Mouse (Mus musculus) thymus, postnatal 14 days (tissue): ENCODE results near the gene Lypla2.

Source experiments
- DNase-seq: peaks from one replicate; pipeline ENCODE4 v3.0.0; 2021

Gene Lypla2

DNA sequence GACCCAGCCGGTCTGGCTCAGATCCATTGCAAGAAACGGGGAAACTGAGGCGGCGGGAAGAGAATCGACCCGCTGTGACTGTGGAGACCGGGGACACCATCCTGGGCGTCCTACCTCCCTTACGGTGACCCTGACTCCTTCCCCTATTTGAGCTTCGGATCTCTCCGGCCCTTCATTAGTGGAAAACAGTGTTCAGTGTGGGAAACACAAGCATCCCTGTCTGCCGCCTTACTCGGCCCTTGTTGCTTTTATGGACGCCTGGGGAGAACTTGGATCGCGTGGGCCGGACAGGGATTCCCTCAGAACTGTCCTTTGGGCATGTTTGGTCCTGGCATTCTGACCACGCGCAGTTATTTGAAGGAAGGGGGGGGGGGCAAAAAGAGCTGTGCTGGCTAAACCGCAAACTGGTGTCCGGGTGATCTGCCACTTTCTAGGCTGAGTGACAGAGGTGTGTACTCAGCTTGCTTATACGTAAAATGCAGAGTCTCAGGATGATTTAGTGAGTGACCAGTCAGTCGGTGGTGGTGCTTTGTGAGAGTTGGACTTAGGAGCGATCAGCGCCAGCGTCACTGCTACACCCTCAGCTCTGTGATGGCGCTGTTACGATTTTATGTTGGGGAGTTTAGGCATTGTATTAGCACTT is 25.6 kb downstream of the Lypla2 start:
- DNase-seq = no peak

DNA sequence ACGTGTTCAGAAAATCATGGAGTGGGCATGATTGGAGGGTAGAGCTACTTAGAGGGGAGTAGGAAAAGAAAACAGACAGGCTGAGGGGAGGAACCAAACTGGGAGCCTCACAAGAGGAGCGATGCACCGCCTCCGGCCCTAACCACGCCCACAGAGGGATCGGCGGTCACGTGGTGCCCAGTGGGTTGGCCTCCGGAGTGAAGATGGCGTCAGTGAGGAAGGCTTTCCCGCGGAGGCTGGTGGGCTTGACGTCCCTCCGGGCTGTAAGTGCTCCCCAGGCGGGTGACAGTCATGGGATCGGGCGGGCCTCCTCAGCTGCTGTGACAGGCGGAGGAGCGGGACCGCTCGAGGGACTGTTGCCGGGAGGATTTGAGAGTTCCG is 26.2 kb downstream of the Lypla2 start, which contains the start of gene Hmgcl:
Gene Hmgcl, plus strand, starts transcription at position 171 of the 381 bp plus-strand sequence.
- DNase-seq = peak; percentile 96

DNA sequence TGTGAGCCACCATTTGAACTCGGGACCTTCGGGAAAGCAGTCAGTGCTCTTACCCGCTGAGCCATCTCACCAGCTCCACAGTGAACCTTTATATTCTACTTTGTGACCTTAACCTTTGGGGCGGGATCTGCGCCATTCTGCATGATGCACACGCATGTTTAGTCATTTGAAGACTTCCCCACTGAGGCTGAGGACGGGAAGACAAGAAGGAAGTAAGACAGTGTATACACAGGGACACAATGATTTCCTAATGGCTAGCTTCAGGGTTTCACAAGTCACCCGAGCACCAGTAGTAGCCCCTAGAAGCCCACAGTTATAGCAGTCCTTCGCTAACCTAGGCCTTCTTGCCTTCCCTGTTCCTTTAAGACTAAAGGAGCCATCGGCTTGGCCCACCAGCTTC is 26.7 kb downstream of the Lypla2 start:
- DNase-seq = no peak

DNA sequence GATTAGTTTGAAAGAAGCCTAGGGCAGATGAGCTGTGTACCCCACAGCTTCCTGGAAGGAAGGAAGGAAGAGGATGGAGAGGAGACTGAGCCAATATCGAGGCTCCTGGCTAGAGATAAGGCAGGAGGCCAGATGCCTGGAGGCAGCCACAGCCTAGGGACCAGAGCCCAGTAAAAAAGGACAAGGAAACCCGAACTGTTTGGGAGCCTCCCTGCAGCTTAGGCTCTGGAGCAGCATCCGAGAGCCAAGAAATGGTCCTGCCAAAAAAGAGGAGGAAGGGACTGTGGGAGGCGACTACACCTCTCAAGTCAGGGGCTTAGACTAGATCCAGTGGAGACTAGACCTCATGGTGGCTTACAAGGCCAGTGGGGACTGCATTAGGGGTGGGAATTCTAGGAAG is 29.0 kb downstream of the Lypla2 start:
- DNase-seq = no peak

DNA sequence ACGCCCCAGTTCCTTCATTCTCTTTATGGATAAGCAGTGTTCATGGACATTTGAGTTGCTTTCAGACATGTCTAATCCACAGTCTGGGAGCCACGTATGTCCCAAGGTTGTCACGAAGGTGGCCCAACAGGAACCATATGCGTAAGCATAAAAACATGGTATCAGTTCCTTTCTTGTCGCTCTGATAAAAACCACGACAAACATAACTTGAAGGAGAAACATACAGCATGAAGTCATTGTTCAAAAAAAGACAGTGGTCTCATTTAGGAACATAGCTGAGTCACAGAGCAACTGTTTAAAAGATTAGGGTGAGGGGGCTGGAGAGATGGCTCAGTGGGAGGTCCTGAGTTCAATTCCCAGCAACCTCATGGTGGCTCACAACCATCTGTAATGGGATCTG is 30.2 kb downstream of the Lypla2 start:
- no peak for DNase-seq

DNA sequence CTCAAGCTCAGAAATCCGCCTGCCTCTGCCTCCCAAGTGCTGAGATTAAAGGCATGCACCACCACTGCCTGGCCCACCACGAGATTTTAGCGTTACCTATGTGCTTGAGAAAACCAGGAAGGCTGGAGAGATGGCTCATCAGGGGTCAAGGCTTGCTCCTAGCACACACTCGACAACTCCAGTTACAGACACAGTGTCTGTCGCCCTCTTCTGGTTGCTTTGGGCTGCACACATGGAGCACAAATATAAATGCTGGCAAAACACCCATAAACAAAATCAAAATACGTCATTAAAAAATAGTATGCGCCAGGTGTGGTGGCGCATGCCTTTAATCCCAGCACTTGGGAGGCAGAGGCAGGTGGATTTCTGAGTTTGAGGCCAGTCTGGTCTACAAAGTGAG is 31.4 kb downstream of the Lypla2 start:
- DNase-seq = peak; percentile 26

DNA sequence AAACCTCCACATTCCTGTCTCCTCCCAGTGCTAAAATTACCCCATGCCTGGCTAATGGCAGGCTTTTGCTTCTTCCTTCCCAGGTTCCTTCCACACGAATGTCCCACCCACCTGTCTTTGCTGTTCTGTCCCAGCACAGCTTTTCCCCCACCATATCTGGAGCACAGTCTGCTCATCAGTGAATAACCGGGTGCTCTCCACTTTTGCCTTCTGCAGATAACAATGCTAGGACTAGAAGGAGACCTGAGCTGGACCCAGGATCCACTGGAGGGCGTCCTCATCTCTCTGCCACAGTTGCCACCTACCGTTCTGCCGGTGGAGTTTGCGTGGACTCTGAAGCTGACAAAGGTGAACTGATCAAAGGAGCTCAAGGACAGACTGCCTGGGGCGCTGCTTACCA is 33.6 kb downstream of the Lypla2 start:
- no peak for DNase-seq

DNA sequence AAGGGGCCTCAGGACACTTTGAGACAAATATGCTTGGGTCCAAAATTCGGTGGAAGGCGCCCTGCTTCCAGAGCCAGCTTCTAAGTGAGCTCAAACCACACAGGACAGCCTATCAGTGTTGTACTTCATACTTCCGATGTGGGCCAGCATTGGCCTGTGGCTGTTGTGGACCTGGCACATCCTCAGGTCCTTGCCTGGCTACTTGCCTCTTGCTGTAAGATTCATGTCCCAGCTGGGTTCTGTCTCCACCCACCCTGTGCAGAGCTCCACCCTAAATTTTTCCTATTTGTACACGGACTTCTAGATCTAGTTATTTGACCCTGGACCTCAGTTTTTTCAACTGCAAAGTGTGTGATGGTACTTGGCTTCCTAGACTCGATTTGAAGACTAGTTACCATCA is 36.9 kb downstream of the Lypla2 start:
- DNase-seq = no peak

DNA sequence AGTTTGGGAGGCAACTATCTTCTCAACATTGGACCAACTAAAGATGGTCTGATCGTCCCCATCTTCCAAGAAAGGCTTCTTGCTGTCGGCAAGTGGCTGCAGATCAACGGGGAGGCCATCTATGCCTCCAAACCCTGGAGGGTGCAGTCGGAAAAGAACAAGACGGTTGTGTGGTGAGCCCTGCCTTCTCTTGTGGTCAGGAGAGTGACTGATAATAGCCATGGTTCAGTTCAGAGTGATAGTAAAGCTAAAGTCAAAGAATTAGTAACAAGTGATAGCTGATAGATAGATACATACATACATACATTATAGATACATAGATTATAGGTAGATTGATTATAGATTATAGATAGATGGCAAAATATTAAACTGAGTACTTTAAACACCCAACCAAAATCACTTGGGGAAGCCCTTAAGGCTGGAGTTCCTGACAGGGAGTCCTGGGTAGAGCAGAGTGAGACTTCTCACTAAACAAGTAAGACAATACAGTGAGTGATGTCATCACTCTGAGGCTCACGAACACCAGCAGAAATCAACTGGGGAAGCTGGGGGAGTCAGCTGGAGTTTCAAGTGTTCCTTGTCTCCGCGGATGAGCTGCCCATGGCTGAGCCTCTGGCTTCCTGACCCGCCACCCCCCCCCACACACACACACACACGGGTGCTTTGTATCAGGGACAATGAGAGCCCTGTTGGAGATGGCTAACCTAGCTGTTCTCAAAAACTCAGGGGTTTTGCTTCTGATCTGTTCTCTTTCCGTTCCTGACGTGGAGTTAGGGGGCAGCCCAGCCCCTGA is 37.5 kb downstream of the Lypla2 start:
- DNase-seq = no peak

DNA sequence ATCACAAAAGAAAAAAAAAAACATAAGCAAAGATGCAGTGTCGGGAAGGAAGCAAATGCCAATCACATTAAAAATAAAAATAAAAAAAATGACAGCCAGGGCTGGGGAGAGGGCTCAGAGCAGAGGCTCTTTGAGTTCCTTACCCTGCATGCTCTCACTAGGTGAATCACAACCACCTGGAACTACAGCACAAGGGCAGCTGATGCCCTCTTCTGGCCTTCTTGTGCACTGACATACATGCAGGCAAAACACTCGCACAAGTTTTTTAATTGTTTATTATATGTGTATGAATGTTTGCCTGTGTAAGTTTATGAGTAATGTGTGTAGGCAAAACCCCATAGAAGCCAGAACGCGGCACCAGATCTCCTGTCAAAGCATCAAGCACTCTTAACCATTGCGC is 40.6 kb downstream of the Lypla2 start:
- peak; percentile 56 for DNase-seq

DNA sequence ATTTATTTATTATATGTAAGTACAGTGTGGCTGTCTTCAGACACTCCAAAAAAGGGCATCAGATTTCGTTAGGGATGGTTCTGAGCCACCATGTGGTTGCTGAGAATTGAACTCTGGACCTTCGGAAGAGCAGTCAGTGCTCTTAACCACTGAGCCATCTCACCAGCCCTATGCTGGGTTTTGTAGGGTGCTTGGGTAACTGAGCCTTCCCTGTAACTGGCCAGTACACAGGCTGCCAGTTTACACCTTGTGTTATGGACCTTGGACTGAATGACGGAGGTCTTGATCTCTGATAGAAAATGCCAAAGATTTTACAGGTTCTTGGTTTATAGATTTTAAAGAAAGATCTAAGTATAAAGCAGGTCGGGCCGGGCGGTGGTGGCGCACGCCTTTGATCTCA is 42.2 kb downstream of the Lypla2 start:
- DNase-seq = no peak

DNA sequence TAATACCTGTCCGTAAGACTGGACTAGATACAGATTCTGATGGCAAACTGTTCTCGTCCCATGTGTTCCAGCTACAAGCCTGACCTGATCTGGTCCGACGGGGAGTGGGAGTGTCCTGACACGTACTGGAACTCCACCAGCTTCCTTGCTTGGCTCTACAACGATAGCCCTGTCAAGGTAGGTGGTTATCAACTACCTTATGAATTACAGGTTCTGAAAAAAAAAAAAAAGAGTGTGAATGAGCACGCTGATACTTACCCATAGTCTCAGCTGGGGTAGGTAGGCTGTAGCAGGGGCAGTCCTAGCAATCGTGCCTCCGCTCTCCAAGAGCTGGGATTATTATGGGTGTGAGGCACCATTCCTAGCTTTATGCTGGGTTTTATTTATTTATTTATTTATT is 42.6 kb downstream of the Lypla2 start:
- no peak for DNase-seq

DNA sequence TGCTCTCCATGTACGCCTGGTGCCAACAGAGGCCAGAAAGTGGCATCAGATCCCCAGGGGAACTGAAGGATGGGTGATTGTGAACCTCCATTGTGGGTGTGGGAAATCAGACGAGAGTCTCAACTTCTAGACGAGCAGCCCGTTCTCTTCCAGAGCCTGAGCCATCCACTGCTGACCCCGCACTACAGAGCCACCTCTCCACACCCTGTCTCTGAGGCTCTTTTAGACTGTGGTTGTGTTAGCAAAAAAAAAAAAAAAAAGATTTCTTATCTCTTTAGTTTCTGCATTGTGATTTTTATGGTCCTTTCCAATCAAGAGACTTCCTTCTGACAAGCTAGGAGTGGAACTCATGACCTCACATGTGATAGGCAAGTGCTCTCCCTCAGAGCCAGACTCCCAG is 43.0 kb downstream of the Lypla2 start:
- no peak for DNase-seq

DNA sequence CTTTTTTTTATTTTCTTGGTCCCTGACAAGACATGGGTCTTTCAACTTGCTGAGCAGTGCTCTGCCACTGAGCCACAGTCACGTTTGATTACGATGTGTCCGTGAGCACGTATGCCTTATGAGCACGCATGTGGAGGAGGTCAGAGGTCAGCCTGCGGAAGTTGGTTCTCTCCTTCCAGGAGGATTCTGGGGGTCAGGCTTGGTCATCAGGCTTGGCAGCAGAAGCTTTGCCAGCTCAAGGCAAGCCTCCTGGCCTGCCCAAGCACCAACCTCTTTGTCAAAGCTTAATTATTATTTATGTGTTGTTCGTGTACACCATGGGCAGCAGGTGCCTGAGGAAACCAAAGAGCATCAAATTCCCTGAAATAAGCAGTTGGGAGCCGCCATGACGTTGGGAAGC is 44.0 kb downstream of the Lypla2 start:
- DNase-seq = no peak

DNA sequence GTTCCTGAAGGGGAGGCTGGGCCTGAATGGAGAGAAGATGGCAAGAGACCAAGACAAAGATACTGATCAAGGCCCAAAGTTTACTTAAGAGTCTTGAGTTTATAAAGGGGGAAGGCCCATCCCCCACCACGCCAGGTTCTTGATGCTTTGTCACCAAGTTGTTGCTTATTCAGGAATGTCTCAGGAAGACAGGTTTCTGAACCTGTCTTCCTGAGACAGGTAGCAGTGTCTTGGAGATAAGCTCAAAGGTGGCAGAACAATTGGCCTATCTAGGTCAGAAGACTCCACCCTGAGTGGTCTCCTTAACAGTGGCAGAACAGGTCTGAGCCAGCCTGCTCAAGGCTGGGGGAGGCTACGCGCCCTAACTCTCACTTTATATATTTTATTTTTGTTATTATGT is 45.6 kb downstream of the Lypla2 start:
- DNase-seq = no peak

DNA sequence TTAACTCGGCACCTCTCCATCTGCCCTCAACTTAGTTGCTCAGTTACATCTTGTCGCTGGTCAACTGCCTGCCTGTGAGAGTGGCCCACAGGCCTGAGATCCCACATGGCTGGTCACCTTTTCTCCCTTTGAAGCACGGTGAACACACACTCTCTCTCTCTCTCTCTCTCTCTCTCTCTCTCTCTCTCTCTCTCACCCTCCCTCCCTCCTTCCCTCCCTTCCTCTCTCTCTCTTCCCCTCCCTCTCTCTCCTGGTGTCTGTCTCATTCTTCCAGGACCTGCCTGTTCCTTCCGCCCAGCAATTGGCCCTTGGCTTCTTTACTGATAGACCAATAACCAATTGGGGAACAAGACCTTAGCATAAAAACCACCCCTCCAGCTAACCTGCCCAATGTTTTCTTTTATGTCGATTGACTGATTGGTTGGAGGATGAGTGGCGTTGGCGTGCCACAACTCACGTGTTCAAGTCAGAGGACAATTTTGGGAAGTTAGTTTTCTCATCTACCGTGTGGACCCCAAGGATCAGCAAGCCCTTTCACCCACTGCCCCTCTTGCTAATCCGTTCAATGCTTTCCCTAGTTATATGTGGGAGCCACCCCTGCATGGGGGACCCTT is 46.1 kb downstream of the Lypla2 start:
- no peak for DNase-seq

DNA sequence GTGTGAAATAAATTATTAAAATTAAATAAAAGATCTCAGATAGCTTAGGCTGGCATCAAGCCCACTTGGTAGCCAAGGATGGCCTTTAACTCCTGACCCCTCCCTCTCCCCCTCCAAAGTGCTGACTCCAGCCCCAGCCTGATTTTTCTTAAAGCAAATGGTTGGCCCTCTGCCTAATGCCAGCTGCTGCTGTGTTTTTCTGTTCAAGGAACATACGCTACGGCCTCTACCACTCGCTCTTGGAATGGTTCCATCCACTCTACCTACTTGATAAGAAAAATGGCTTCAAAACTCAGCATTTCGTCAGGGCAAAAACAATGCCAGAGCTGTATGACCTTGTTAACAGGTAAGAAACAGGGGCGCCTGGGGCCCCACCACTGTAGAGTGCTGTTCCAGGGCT is 47.1 kb downstream of the Lypla2 start:
- DNase-seq = no peak

DNA sequence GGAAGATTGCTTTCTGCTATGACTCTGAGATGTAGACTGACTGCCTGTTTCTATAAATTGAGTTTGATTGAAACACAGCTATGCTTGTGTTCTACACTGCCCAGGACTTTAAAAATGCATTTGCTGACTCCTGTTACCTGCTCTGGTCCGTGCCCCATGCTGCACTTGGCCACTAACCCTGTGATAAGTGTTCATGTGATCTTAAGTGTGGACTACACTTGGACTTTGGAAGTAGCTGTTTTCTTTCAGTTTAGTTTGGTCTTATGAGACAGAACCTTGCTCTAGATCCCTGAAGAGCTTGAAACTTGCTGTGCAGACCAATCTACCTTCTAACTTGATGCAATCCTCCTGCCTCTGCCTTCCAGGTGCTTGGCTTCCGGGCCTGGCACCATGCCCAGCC is 48.0 kb downstream of the Lypla2 start:
- DNase-seq = no peak

DNA sequence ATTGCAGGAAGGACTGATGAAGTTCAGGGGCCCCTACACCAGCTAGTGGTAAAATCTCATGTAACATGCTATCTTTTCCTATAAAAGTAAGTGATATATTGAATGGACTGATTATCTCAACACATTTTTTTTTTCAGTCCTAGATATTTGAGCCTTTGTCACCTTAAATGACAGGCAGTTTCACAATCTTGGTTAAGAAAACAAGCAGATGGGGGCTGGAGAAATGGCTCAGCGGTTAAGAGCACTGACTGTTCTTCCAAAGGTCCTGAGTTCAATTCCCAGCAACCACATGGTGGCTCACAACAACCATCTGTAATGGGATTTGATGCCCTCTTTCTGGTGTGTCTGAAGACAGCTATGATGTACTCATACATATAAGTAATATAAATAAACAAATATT is 50.2 kb downstream of the Lypla2 start:
- DNase-seq = no peak

DNA sequence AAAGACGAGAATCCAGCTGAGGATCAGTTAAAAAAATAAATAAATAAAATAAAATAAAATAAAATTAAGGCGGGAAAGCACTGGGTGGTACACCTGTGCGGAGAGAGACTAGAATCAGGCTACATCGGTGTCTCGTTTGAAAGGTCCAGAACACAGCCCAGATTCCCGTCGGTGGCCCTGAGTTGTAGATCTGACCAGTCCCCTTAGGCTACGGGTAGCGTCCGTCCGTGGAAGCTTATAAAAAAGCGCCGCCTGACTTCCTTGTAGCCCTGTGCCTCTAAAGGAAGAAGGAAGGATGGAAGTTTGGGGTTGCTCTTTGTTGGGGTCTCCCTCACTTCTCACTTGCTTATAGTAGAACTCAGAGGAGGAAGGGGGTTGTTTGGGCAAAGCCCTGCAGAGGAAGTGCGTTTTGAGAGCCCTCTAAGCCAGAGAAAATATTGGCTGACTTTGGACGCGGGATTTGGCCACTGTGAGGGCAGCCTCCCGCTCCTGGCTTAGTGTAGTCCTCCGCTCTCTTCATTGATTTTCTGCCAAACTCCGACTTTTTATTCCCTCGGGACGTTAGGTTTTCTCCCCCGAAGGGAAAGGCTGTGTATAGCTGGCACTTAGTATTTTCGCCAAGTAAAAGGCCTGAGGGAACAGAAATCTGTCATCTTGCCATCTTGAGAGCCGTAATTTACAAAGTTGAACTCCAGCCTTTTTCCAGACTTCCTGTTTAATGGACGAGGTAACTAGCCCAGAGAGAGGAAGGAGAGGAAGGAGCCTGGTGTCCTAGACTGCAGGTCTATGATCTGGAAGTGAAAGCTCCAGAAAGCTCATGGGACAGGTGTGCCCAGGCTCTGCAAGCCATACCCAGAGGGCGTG is 50.9 kb downstream of the Lypla2 start:
- no peak for DNase-seq

DNA sequence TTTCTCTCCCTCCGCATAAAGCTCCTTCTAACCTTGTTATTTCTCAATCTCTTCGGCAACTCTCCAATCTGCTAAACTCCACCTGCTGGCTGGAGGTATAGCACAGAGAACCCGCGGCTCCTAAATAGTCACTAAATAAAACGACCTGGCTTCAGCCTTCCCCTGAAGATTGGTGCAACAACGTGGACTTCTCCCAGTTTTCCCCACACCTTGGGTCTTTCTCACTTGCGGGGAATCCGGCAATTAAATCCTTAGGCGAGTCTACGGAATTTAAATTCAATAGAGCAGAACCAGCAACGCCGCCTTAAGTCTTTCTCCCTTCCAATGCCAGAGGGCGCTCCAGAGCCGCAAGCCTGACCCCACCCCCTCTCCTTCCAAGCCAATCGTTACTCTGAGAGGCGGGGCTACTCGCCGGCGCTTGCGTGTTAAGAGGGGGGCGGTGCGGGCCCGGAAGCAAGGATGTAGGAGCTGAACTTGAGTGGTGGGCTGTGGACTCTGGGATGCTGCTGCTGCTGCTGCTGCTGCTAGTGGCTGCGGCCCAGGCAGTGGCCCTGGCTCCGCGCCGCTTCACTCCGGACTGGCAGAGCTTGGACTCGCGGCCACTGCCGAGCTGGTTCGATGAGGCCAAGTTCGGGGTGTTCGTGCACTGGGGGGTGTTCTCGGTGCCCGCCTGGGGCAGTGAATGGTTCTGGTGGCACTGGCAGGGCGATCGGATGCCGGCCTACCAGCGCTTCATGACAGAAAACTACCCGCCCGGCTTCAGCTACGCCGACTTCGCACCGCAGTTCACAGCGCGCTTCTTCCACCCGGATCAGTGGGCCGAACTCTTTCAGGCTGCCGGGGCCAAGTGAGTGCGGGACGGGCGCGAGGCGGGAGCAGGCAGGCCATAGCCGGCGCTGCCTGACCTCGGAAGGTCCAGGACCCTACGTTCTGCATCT is 51.9 kb downstream of the Lypla2 start, which contains the start of gene Fuca1:
Gene Fuca1, plus strand, starts transcription at position 432 of the 938 bp plus-strand sequence.
- DNase-seq = peak; percentile 98

DNA sequence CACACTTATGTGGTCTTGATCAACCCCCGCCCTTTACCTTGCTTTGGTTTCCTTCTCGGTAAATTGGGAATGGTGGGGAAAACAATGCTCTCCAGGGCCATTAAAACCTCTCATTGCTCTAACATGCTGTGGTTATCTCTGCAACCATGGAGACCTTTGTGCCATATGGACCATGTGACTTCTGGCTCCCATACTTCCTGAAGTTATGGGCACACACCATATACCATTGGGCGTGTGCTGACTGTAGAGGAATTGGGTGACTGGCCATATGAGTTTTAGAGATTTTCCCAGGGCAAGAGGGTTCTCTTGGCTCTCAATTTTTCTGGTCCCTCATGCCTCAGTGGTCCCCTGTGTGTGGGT is 53.2 kb downstream of the Lypla2 start:
- DNase-seq = no peak
